Mouse (Mus musculus): ENCODE results near the gene Fyb2. TPM values are rescaled to one million over a fixed set of nuclear protein-coding genes. Genes with fewer than 3 reads are reported as not detected.

Fyb2 gene
- total RNA-seq, 2 experiments from 2014 or later = 0.30 to 0.39 TPM

- no peak for DNase-seq
Observed at GRCm38 (mm10) chr4:105013718-105014117, 100.5 kb downstream of the Fyb2 start.

GRCm38 (mm10) chr4:105015496-105015895 is 102.2 kb downstream of the Fyb2 start:
- DNase-seq = no peak

- no peak for DNase-seq
Observed at GRCm38 (mm10) chr4:105016006-105016613, 102.9 kb downstream of the Fyb2 start.

GRCm38 (mm10) chr4:105027278-105027677 is 114.0 kb downstream of the Fyb2 start:
- DNase-seq = no peak

- no peak for DNase-seq
Observed at GRCm38 (mm10) chr4:105031104-105031503, 117.8 kb downstream of the Fyb2 start.

GRCm38 (mm10) chr4:105033153-105033552 is 119.9 kb downstream of the Fyb2 start:
- DNase-seq = no peak

- DNase-seq = no peak
Observed at GRCm38 (mm10) chr4:105034259-105034658, 121.0 kb downstream of the Fyb2 start.

GRCm38 (mm10) chr4:105050041-105050440 is 136.8 kb downstream of the Fyb2 start:
- no peak for DNase-seq

- no peak for DNase-seq
Observed at GRCm38 (mm10) chr4:105051291-105051690, 138.0 kb downstream of the Fyb2 start.

Other genes starting within 250 kb of the Fyb2 start
- 10 to 100 TPM in 1 of 2 experiments, 1 to 10 TPM in 1; 5.9 to 12.8 TPM for gene C8b, start 147.1 kb upstream of the Fyb2 start, total RNA-seq (2021)
- not detected for gene Gm17662, start 56.1 kb upstream of the Fyb2 start, total RNA-seq (2021)
- gene C8a, start 37.1 kb upstream of the Fyb2 start, total RNA-seq (2021) = 10 to 100 TPM; 12.3 to 28.2 TPM
- gene Prkaa2, start 196.4 kb downstream of the Fyb2 start, total RNA-seq (2021) = 10 to 100 TPM in 1 of 2 experiments, 1 to 10 TPM in 1; 7.6 to 12.7 TPM
- 100 to 1,000 TPM; 157 to 169 TPM for gene Plpp3, start 243.9 kb downstream of the Fyb2 start, total RNA-seq (2021)

All from adrenal gland, postnatal 10 days (tissue).